ENCODE assay signal across 8 mouse cellular contexts in the genomic region with DNA sequence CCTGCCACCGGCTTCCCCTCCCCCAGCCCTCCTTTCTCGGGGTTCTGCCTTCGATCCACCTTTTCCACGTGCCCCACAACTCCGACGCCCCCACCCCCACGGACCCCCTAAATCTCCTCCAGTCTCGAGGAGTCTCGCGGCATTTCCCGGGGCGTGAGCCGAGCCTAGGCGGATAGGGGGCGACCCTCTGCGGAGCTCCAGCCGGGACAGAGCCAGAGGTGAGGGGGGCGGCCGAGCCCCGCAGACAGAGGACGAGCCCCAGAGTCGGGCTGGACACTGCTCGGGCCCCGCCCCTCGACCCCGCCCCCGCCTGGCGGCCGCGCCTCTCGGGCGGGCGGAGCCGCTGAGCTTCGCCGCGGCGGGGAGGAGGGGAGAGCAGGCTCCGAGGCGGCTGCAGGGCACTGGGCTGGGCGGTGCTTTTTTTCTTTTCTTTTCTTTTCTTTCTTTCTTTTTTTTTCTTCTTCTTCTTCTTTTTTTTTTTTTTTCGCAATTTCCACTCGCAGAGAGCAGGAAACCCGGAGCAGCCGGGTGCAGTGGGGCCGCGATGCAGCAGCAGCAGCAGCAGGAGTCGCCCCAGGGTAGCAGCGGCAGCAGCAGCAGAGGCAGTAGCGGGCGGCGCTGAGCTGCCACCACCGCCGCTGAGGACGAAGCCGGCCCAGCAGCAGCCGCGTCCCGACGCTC. TPM values are rescaled to one million over a fixed set of nuclear protein-coding genes. Genes with fewer than 3 reads are reported as not detected.
DNase-seq lines count a peak whose midpoint lies in the region; ATAC-seq and TF ChIP-seq lines count a peak whose summit lies in the region.

A gene (plus strand): TSS at position 366 of the 681 bp plus-strand sequence.

- no peaks in the 10 kb centered on the region for H3K27me3 ChIP-seq in hindbrain, embryonic 16.5 days (replicated peaks; ENCODE audit: control insufficient read depth, insufficient read depth, low read length)

- H3K4me3 ChIP-seq in cortical plate, adult 2 months (ENCODE audit: insufficient read depth, low read length): peak within 1 kb of the TSS; percentile 73
- H3K4me3 ChIP-seq in hindbrain, embryonic 16.5 days (ENCODE audit: low read length): peak within 1 kb of the TSS; percentile 63
- H3K4me3 ChIP-seq in left cerebral cortex, adult 2 months: peak within 1 kb of the TSS; percentile 57
- peak within 1 kb of the TSS; percentile 68 for H3K4me3 ChIP-seq in macrophage (ENCODE audit: inconsistent target)

- TF ChIP-seq CTCF in cortical plate, adult 2 months (IDR thresholded peaks at IDR 0.05; ENCODE audit: extremely low read depth, insufficient read depth, low read length): no peak
- peak; percentile 44 for TF ChIP-seq CTCF in left cerebral cortex, adult 2 months (IDR thresholded peaks at IDR 0.05)

- H3K4me2 ChIP-seq in hindbrain, embryonic 16.5 days (ENCODE audit: low read length): peak within 1 kb of the TSS; percentile 77

- peak within 1 kb of the TSS; percentile 78 for H3K9ac ChIP-seq in hindbrain, embryonic 16.5 days (ENCODE audit: low read depth, low read length)

- peak; percentile 75 for DNase-seq in adipocyte (ENCODE audit: low spot score)
- DNase-seq in gastrocnemius, adult 8-10 months (ENCODE audit: low spot score in 2 of 2): peak; percentile 17 to 34
- DNase-seq in left cerebral cortex, adult 2 months (ENCODE audit: extremely low spot score in 1 of 2, low spot score in 2 of 2): peak; percentile 53 to 56
- peak; percentile 29 to 33 for DNase-seq in right cerebral cortex, adult 2 months (ENCODE audit: low spot score in 2 of 2)
- peak; percentile 68 for DNase-seq in urinary bladder, postnatal 14 days (ENCODE audit: low spot score)

- no peaks in the 10 kb centered on the region for H3K36me3 ChIP-seq in hindbrain, embryonic 16.5 days (ENCODE audit: control insufficient read depth, insufficient read depth, low read length)
- no peaks in the 10 kb centered on the region for H3K36me3 ChIP-seq in macrophage (ENCODE audit: inconsistent target)

- H3K9me3 ChIP-seq in hindbrain, embryonic 16.5 days (ENCODE audit: control insufficient read depth, low read length): no peaks in the 10 kb centered on the region

- intact Hi-C loops in left cerebral cortex, adult 2 months (cut with DNase I): loop anchor here (2.0 to 10.0 kb wide), 6 partner anchors 62 to 490 kb away; no protein-coding TSS in a partner anchor

- no peak for TF ChIP-seq POLR2A in cortical plate, adult 2 months (IDR thresholded peaks at IDR 0.05; ENCODE audit: extremely low read depth, insufficient read depth, low read length)

- H3K4me1 ChIP-seq in cortical plate, adult 2 months (ENCODE audit: control insufficient read depth, insufficient read depth, low read length): no peaks in the 10 kb centered on the region
- H3K4me1 ChIP-seq in hindbrain, embryonic 16.5 days (ENCODE audit: control insufficient read depth, insufficient read depth, low read depth, low read length): peaks cover 3% of the 10 kb centered on the region; the same call in 1 of the 2 replicates

- peaks cover 44% of the 10 kb centered on the region for H3K79me2 ChIP-seq in macrophage (ENCODE audit: inconsistent target)

- H3K27ac ChIP-seq in cortical plate, adult 2 months (ENCODE audit: insufficient read depth, low read length): peak within 1 kb of the TSS; percentile 80; the same call in 1 of the 2 replicates
- H3K27ac ChIP-seq in hindbrain, embryonic 16.5 days (ENCODE audit: low read depth, low read length): peak within 1 kb of the TSS; percentile 83
- peak within 1 kb of the TSS; percentile 83 for H3K27ac ChIP-seq in left cerebral cortex, adult 2 months
- H3K27ac ChIP-seq in macrophage: peak within 1 kb of the TSS; percentile 75

- peak; percentile 84 for ATAC-seq in hindbrain, embryonic 16.5 days

- WGBS in hindbrain, embryonic 16.5 days: 19% methylated on average over 40 of the region's 60 CpGs
- 19% methylated on average over 36 of the region's 60 CpGs for WGBS in macrophage (ENCODE audit: missing documents)

RNA-seq across cellular contexts. Expression of the gene that starts here (rescaled TPM):
- polyA plus RNA-seq in cortical plate, adult 2 months (2012; rRNA removed): 31.2 and 32.0 TPM in 2 replicates
- total RNA-seq in gastrocnemius, adult 8-10 months (2022): 10 to 100 TPM; 18.2 to 36.7 (median 28.8) TPM
- polyA plus RNA-seq in hindbrain, embryonic 16.5 days (2015; fragmentation: Nextera tagmentation; extraction: Ambion mirVana): 49.6 and 50.0 TPM in 2 replicates
- total RNA-seq in left cerebral cortex, adult 2 months (2021): 10 to 100 TPM; 57.5 to 61.3 TPM
- total RNA-seq in macrophage (2018; cell fraction: chromatin; rRNA removed): 100 to 1,000 TPM; 101 to 216 (median 151) TPM
- 100 to 1,000 TPM in 9 of 26 experiments, 10 to 100 TPM in 17; 85.4 to 121 (median 97.6) TPM for total RNA-seq in macrophage (2018; cell fraction: cytosol; rRNA removed)
- 100 to 1,000 TPM in 4 of 26 experiments, 10 to 100 TPM in 22; 55.6 to 153 (median 76.5) TPM for total RNA-seq in macrophage (2018; cell fraction: nucleus; rRNA removed)
- 63.0 to 196 TPM (median 68.4 TPM) in 3 replicates for polyA plus RNA-seq in macrophage (2018)

Comparison
In these comparisons a context has a peak if more than half of its experiments do, and no peak if none do; other contexts are left out.
1. Peak in every context shown above with its lines: DNase-seq, ATAC-seq, H3K4me3 ChIP-seq and H3K27ac ChIP-seq.